Mouse (Mus musculus): ENCODE measurements at regions not wholly inside any gene's neighbourhood (a gene's known extent, or its start where the extent isn't known, plus 50 kb on each side); places are given as distances from the start of the nearest gene placed in this dataset.
"Not testable (repeated sequence)": the region's sequence is repeated elsewhere in the genome, so short reads cannot be mapped to it uniquely, and the experiment has no call there.

DNA sequence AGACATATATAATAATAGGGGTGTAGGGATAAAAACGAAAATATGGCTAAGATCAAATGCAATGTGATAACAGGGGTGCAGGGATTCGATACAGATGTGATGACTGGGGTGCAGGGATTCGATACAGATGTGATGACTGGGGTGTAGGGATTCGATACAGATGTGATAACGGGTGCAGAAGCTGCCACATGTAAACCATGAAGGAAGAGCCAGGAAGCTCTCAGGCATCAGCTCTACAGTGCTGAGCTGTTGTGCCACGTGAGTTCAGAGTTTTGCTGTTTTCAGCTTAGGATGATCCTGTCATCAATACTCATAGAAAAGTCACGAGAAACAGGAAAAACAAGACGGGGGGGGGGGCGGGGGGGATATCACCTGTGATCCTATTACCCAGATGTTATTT is 221.2 kb upstream of the Klf3 start:
- H3K9ac ChIP-seq (replicated peaks; ENCODE audit: low read depth, low read length) = no peak overlapping the region
- H3K27ac ChIP-seq (ENCODE audit: low read length) = no peak overlapping the region
- H3K4me1 ChIP-seq (replicated peaks; ENCODE audit: control insufficient read depth, insufficient read depth, low read length) = peaks cover 10% of the 10 kb centered on the region
- ATAC-seq = no peak
- WGBS = 84% methylated on average over 9 of the region's 9 CpGs
- H3K4me3 ChIP-seq (replicated peaks; ENCODE audit: low read length) = no peak overlapping the region
- H3K4me2 ChIP-seq (ENCODE audit: low read length) = no peak overlapping the region
- no peaks in the 10 kb centered on the region for H3K9me3 ChIP-seq (ENCODE audit: control insufficient read depth, low read length)
- H3K36me3 ChIP-seq (ENCODE audit: control insufficient read depth, insufficient read depth) = no peaks in the 10 kb centered on the region
- H3K27me3 ChIP-seq (replicated peaks; ENCODE audit: control insufficient read depth, insufficient read depth, low read length) = no peaks in the 10 kb centered on the region

DNA sequence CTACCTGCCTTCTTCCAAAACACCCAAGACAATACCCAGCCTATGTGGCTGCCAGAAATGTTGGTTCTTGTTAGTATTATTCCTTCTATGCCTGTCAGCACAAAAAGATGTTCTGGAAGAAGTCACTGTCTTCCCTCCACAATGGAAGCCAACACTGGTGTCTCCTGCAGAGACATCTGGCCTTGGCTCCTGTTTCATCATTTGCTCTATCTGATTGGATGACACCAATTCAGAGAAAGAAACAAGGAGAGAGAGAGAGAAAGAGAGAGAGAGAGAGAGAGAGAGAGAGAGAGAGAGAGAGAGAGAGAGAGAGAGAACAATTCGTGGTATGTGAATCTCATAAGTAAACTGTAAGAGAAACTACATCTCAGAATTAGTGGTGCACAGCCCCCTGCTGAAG is 218.9 kb upstream of the Klf3 start:
- H3K9me3 ChIP-seq (ENCODE audit: control insufficient read depth, low read length) = no peaks in the 10 kb centered on the region
- H3K36me3 ChIP-seq (ENCODE audit: control insufficient read depth, insufficient read depth) = no peaks in the 10 kb centered on the region
- 79% methylated on average over 1 of the region's 1 CpGs for WGBS
- no peak overlapping the region for H3K27ac ChIP-seq (ENCODE audit: low read length)
- peaks cover 8% of the 10 kb centered on the region for H3K4me1 ChIP-seq (replicated peaks; ENCODE audit: control insufficient read depth, insufficient read depth, low read length)
- H3K4me3 ChIP-seq (replicated peaks; ENCODE audit: low read length) = no peak overlapping the region
- ATAC-seq = no peak
- no peaks in the 10 kb centered on the region for H3K27me3 ChIP-seq (replicated peaks; ENCODE audit: control insufficient read depth, insufficient read depth, low read length)
- H3K4me2 ChIP-seq (ENCODE audit: low read length) = no peak overlapping the region
- no peak overlapping the region for H3K9ac ChIP-seq (replicated peaks; ENCODE audit: low read depth, low read length)

GRCm38 (mm10) chr5:64585076-64585786 is 218.0 kb upstream of the Klf3 start:
- no peaks in the 10 kb centered on the region for H3K9me3 ChIP-seq (ENCODE audit: control insufficient read depth, low read length)
- no peaks in the 10 kb centered on the region for H3K27me3 ChIP-seq (replicated peaks; ENCODE audit: control insufficient read depth, insufficient read depth, low read length)
- no peaks in the 10 kb centered on the region for H3K4me1 ChIP-seq (replicated peaks; ENCODE audit: control insufficient read depth, insufficient read depth, low read length)
- no peak for ATAC-seq
- H3K4me3 ChIP-seq (replicated peaks; ENCODE audit: low read length) = no peak overlapping the region
- WGBS = 75% methylated on average over 6 of the region's 6 CpGs
- H3K9ac ChIP-seq (replicated peaks; ENCODE audit: low read depth, low read length) = no peak overlapping the region
- H3K36me3 ChIP-seq (ENCODE audit: control insufficient read depth, insufficient read depth) = no peaks in the 10 kb centered on the region
- H3K4me2 ChIP-seq (ENCODE audit: low read length) = no peak overlapping the region
- no peak overlapping the region for H3K27ac ChIP-seq (ENCODE audit: low read length)

GRCm38 (mm10) chr5:64586316-64586715 is 216.9 kb upstream of the Klf3 start:
- Histone ChIP-seq H3K4me2 (ENCODE audit: low read length) (no peak overlapping the region), H3K36me3 (ENCODE audit: control insufficient read depth, insufficient read depth) (no peaks in the 10 kb centered on the region), H3K4me1 (replicated peaks; ENCODE audit: control insufficient read depth, insufficient read depth, low read length) (no peaks in the 10 kb centered on the region), H3K27ac (ENCODE audit: low read length) (no peak overlapping the region), H3K9ac (replicated peaks; ENCODE audit: low read depth, low read length) (no peak overlapping the region), H3K9me3 (ENCODE audit: control insufficient read depth, low read length) (no peaks in the 10 kb centered on the region), H3K4me3 (replicated peaks; ENCODE audit: low read length) (no peak overlapping the region), H3K27me3 (replicated peaks; ENCODE audit: control insufficient read depth, insufficient read depth, low read length) (no peaks in the 10 kb centered on the region)
- WGBS = 94% methylated on average over 6 of the region's 6 CpGs
- no peak for ATAC-seq

DNA sequence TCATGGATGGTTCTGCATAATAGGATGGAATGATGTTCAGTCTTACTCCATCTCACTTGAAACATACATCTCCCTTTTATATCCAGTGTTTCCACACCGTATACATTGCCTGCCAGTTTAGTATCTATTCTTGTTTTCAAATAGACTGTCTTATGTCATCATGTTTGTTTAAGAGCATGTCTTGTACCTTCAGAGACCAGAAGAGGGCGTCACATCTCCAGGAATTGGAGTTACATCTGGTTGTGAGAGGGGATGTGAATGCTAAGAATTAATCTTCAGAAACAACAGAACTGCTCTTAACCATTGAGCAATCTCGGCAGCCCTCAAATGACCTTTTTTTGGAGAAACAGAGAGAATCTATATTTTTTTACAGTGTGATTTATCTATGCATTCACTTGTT is 216.3 kb upstream of the Klf3 start:
- Histone ChIP-seq H3K27ac (ENCODE audit: low read length) (no peak overlapping the region), H3K9me3 (ENCODE audit: control insufficient read depth, low read length) (no peaks in the 10 kb centered on the region), H3K4me2 (ENCODE audit: low read length) (no peak overlapping the region), H3K4me1 (replicated peaks; ENCODE audit: control insufficient read depth, insufficient read depth, low read length) (no peaks in the 10 kb centered on the region), H3K4me3 (replicated peaks; ENCODE audit: low read length) (no peak overlapping the region), H3K27me3 (replicated peaks; ENCODE audit: control insufficient read depth, insufficient read depth, low read length) (no peaks in the 10 kb centered on the region), H3K36me3 (ENCODE audit: control insufficient read depth, insufficient read depth) (no peaks in the 10 kb centered on the region), H3K9ac (replicated peaks; ENCODE audit: low read depth, low read length) (no peak overlapping the region)
- WGBS = 86% methylated on average over 3 of the region's 3 CpGs
- ATAC-seq = no peak

DNA sequence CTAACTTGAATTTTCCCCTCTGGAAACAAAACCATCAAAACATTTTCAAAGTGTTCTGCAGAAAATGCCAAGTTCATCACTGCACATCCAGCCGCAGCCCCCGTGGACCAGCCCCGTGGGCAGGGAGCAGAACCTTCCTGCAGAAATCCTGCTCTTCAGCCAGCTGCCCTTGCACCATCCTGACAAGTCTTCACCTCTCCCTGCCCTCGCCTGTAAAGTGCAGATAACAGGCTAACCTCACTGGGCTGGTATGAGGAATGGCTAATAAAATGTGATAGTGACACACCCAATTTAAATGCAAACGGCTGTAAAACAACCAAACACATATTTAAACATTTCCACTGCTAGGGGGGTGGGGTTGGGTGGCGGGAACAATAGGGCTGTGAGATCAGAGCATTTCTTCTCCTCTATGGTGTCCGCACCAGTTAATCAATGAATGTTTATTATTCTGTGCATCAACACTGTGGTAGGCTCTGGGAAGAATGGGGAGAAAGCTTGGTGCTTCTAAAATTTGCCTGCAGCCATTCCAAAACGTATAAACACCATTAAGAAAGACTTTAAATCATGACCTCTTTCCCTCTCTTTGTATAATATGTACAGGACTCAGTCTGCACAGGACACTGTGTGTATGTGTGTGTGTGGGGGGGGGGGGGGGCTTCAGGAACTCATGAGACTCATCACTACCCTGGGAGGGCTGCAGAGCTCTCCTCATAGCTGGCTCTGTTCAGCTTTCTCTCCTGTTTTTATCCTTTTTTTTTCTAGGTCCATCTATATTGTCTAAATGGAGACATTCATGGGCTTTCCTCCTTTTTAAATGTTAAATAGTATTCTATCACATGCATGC is 215.1 kb upstream of the Klf3 start:
- Histone ChIP-seq H3K9me3 (ENCODE audit: control insufficient read depth, low read length) (no peaks in the 10 kb centered on the region), H3K4me2 (ENCODE audit: low read length) (no peak overlapping the region), H3K36me3 (ENCODE audit: control insufficient read depth, insufficient read depth) (no peaks in the 10 kb centered on the region), H3K9ac (replicated peaks; ENCODE audit: low read depth, low read length) (no peak overlapping the region), H3K27me3 (replicated peaks; ENCODE audit: control insufficient read depth, insufficient read depth, low read length) (no peaks in the 10 kb centered on the region), H3K4me1 (replicated peaks; ENCODE audit: control insufficient read depth, insufficient read depth, low read length) (no peaks in the 10 kb centered on the region), H3K27ac (ENCODE audit: low read length) (no peak overlapping the region), H3K4me3 (replicated peaks; ENCODE audit: low read length) (no peak overlapping the region)
- ATAC-seq = no peak
- 58% methylated on average over 8 of the region's 8 CpGs for WGBS

GRCm38 (mm10) chr5:64588768-64589167 is 214.4 kb upstream of the Klf3 start:
- H3K4me1 ChIP-seq (replicated peaks; ENCODE audit: control insufficient read depth, insufficient read depth, low read length); H3K9me3 ChIP-seq (ENCODE audit: control insufficient read depth, low read length); H3K36me3 ChIP-seq (ENCODE audit: control insufficient read depth, insufficient read depth); ATAC-seq; H3K4me3 ChIP-seq (replicated peaks; ENCODE audit: low read length); H3K27me3 ChIP-seq (replicated peaks; ENCODE audit: control insufficient read depth, insufficient read depth, low read length); H3K27ac ChIP-seq (ENCODE audit: low read length); H3K4me2 ChIP-seq (ENCODE audit: low read length); H3K9ac ChIP-seq (replicated peaks; ENCODE audit: low read depth, low read length): not testable (repeated sequence)
- WGBS = 97% methylated on average over 8 of the region's 8 CpGs

DNA sequence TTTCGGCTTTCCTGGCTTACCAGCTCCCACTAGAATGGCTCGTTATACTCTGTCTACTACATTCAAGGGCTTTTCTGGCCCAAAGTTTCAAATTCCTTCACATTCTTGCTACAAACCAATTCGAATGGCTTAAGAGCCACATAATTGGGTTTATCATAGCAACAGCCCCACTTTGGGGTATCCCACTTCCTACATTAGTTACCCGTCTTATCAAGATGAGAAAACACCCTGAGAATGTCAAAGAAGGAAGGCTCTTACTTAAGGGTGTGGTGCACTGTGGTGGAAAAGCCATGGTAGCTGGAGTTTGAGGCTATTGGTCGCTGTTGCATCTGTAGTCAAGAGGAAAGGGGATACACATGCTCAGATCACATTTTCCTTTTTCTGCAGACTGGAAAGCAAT is 213.2 kb upstream of the Klf3 start:
- H3K4me1 ChIP-seq (replicated peaks; ENCODE audit: control insufficient read depth, insufficient read depth, low read length) = no peaks in the 10 kb centered on the region
- H3K27ac ChIP-seq (ENCODE audit: low read length) = no peak overlapping the region
- H3K4me2 ChIP-seq (ENCODE audit: low read length) = no peak overlapping the region
- H3K4me3 ChIP-seq (replicated peaks; ENCODE audit: low read length) = no peak overlapping the region
- H3K9ac ChIP-seq (replicated peaks; ENCODE audit: low read depth, low read length) = no peak overlapping the region
- no peaks in the 10 kb centered on the region for H3K36me3 ChIP-seq (ENCODE audit: control insufficient read depth, insufficient read depth)
- ATAC-seq = no peak
- H3K9me3 ChIP-seq (ENCODE audit: control insufficient read depth, low read length) = no peaks in the 10 kb centered on the region
- 72% methylated on average over 5 of the region's 5 CpGs for WGBS
- no peaks in the 10 kb centered on the region for H3K27me3 ChIP-seq (replicated peaks; ENCODE audit: control insufficient read depth, insufficient read depth, low read length)

DNA sequence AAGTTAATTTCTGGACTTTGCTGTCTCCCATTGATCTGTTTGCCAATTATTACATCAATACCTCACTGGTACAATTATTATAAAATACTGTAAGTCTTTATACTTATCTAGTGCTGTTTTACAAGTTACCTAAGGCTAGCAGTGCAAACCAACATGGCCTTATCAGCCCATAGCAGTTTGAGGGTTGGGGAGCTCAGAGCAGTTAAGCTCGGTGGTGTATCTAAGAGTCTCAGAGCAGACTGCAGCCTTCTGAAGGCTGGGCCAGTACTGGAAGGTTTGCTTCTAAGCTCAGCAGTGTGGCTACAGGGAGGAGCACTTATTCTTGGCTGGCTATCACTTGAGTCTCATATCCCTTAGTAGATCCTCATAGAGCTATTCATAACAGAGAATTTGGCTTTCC is 212.4 kb upstream of the Klf3 start:
- H3K9me3 ChIP-seq (ENCODE audit: control insufficient read depth, low read length) = no peaks in the 10 kb centered on the region
- no peak overlapping the region for H3K4me2 ChIP-seq (ENCODE audit: low read length)
- H3K27me3 ChIP-seq (replicated peaks; ENCODE audit: control insufficient read depth, insufficient read depth, low read length) = no peaks in the 10 kb centered on the region
- no peak overlapping the region for H3K4me3 ChIP-seq (replicated peaks; ENCODE audit: low read length)
- 97% methylated on average over 1 of the region's 1 CpGs for WGBS
- H3K36me3 ChIP-seq (ENCODE audit: control insufficient read depth, insufficient read depth) = no peaks in the 10 kb centered on the region
- H3K4me1 ChIP-seq (replicated peaks; ENCODE audit: control insufficient read depth, insufficient read depth, low read length) = no peaks in the 10 kb centered on the region
- H3K9ac ChIP-seq (replicated peaks; ENCODE audit: low read depth, low read length) = no peak overlapping the region
- no peak for ATAC-seq
- no peak overlapping the region for H3K27ac ChIP-seq (ENCODE audit: low read length)

All from forebrain, embryonic 16.5 days (tissue).